Comparison of ENCODE assay signal across 14 mouse cellular contexts in genomic region chr4:41074461-41074860, GRCm38 (mm10). TPM values are rescaled to one million over a fixed set of nuclear protein-coding genes. Genes with fewer than 3 reads are reported as not detected.
"Had no signal": no experiment of that assay in that cellular context is flagged by ENCODE, and none has a peak within 500 bp of the region (broad histone marks: within the 10 kb centered on the region; RNA-seq: fewer than 3 reads in every experiment).

No protein-coding gene starts in this region.

- DNase-seq: lung, adult 18-20 months; lung, embryonic 14.5 days; lung, postnatal 14 days; lung, postnatal 4 days; retina, postnatal 1 day; right cerebral cortex, adult 18-20 months; right cerebral cortex, postnatal 25 days; right cerebral cortex, postnatal 4 days; spleen, adult 18-20 months; thymus, adult 18-20 months; thymus, postnatal 14 days; thymus, postnatal 36 days had no signal

RNA-seq across cellular contexts. Expression of gene Aqp7, which starts 26.5 kb away (rescaled TPM):
- total RNA-seq: megakaryocyte, adult 5-6 weeks; megakaryocyte-erythroid progenitor cell, adult 5-6 weeks had no signal
